ENCODE assay signal across 16 mouse cellular contexts in genomic region chr5:110857091-110857490, GRCm38 (mm10). TPM values are rescaled to one million over a fixed set of nuclear protein-coding genes. Genes with fewer than 3 reads are reported as not detected.
DNase-seq lines count a peak whose midpoint lies in the region; ATAC-seq lines count a peak whose summit lies in the region.
"Had no signal": no experiment of that assay in that cellular context is flagged by ENCODE, and none has a peak within 500 bp of the region (broad histone marks: within the 10 kb centered on the region; RNA-seq: fewer than 3 reads in every experiment).

No protein-coding gene starts in this region.

- H3K27ac ChIP-seq in kidney, embryonic 15.5 days = peak overlapping the region; percentile 28; the same call in 1 of the 2 replicates
- H3K27ac ChIP-seq in embryonic facial prominence, embryonic 14.5 days (replicated peaks; ENCODE audit: low read depth, low read length) = peak overlapping the region; percentile 33; the same call in 1 of the 2 replicates
- H3K27ac ChIP-seq: layer of hippocampus, adult 2 months had no signal

- H3K36me3 ChIP-seq in kidney, embryonic 15.5 days = peaks cover 53% of the 10 kb centered on the region
- 0 out of 2 replicates have a peak, but pooled peaks cover 21% of the 10 kb centered on the region for H3K36me3 ChIP-seq in embryonic facial prominence, embryonic 14.5 days (ENCODE audit: control insufficient read depth, insufficient read depth, low read length)

- ATAC-seq in kidney, embryonic 15.5 days (replicated peaks; ENCODE audit: low FRiP score) = no peak
- no peak for ATAC-seq in embryonic facial prominence, embryonic 14.5 days (ENCODE audit: low read depth)
- ATAC-seq: forebrain, embryonic 16.5 days; inflammation-experienced regulatory T-cells, adult 6 months; liver, postnatal 0 days had no signal

- H3K4me3 ChIP-seq in kidney, embryonic 15.5 days (replicated peaks) = no peak overlapping the region
- no peak overlapping the region for H3K4me3 ChIP-seq in embryonic facial prominence, embryonic 14.5 days (ENCODE audit: low read depth, low read length)
- H3K4me3 ChIP-seq: erythroblast, embryonic 14.5 days; layer of hippocampus, adult 2 months; limb, embryonic 12.5 days had no signal

- peak; percentile 93 for DNase-seq in heart, adult 11 months
- no peak for DNase-seq in heart, postnatal 14 days
- DNase-seq in kidney, adult 11 months = no peak
- DNase-seq in embryonic facial prominence, embryonic 14.5 days (ENCODE audit: low spot score) = peak; percentile 79
- peak; percentile 39 for DNase-seq in kidney, postnatal 10 days
- DNase-seq in right cerebral cortex, adult 2 months (ENCODE audit: low spot score in 2 of 2) = no peak
- DNase-seq: cerebellum, postnatal 25 days; liver, postnatal 0 days; midbrain, embryonic 14.5 days; thymus, adult 18-20 months had no signal

- peaks cover 12% of the 10 kb centered on the region for H3K4me1 ChIP-seq in kidney, embryonic 15.5 days
- no peaks in the 10 kb centered on the region; the same call in 1 of the 2 replicates for H3K4me1 ChIP-seq in embryonic facial prominence, embryonic 14.5 days (ENCODE audit: control insufficient read depth, insufficient read depth, low read length)

- no peak overlapping the region for H3K4me2 ChIP-seq in kidney, embryonic 15.5 days
- H3K4me2 ChIP-seq in embryonic facial prominence, embryonic 14.5 days (ENCODE audit: low read depth, low read length) = no peak overlapping the region
- H3K4me2 ChIP-seq: limb, embryonic 12.5 days had no signal

- no peaks in the 10 kb centered on the region for H3K9me3 ChIP-seq in kidney, embryonic 15.5 days (replicated peaks)
- H3K9me3 ChIP-seq in embryonic facial prominence, embryonic 14.5 days (ENCODE audit: control insufficient read depth, low read length) = no peaks in the 10 kb centered on the region
- H3K9me3 ChIP-seq: limb, embryonic 12.5 days had no signal

- WGBS in kidney, embryonic 15.5 days = 69% methylated on average over 5 of the region's 5 CpGs
- 31% methylated on average over 5 of the region's 5 CpGs for WGBS in embryonic facial prominence, embryonic 14.5 days

- H3K9ac ChIP-seq in kidney, embryonic 15.5 days = no peak overlapping the region
- no peak overlapping the region for H3K9ac ChIP-seq in embryonic facial prominence, embryonic 14.5 days (ENCODE audit: low read depth, low read length)
- H3K9ac ChIP-seq: limb, embryonic 12.5 days; liver, postnatal 0 days had no signal

- H3K27me3 ChIP-seq in kidney, embryonic 15.5 days = no peaks in the 10 kb centered on the region
- no peaks in the 10 kb centered on the region for H3K27me3 ChIP-seq in embryonic facial prominence, embryonic 14.5 days (replicated peaks; ENCODE audit: control insufficient read depth, insufficient read depth, low read length)
- H3K27me3 ChIP-seq: limb, embryonic 12.5 days had no signal

- intact Hi-C loops in heart, postnatal 14 days (cut with DNase I) = no loop called here

RNA-seq across cellular contexts. Expression of gene Chek2, which starts 17.3 kb away (rescaled TPM):
- 1 to 10 TPM; 4.0 to 5.2 TPM for total RNA-seq in heart, postnatal 14 days (2021)
- polyA plus RNA-seq in kidney, embryonic 15.5 days (2015; fragmentation: Nextera tagmentation; extraction: Ambion mirVana) = 36.3 and 36.8 TPM in 2 replicates
- 14.1 and 14.6 TPM in 2 replicates for polyA plus RNA-seq in embryonic facial prominence, embryonic 14.5 days (2014; fragmentation: Nextera tagmentation; extraction: Ambion mirVana)

RNA-seq across cellular contexts. Expression of gene Hscb, which starts 17.5 kb away (rescaled TPM):
- total RNA-seq in heart, postnatal 14 days (2021) = 10 to 100 TPM; 16.4 to 20.7 TPM
- polyA plus RNA-seq in kidney, embryonic 15.5 days (2015; fragmentation: Nextera tagmentation; extraction: Ambion mirVana) = 31.5 and 35.8 TPM in 2 replicates
- polyA plus RNA-seq in embryonic facial prominence, embryonic 14.5 days (2014; fragmentation: Nextera tagmentation; extraction: Ambion mirVana) = 19.6 TPM in 2 replicates

RNA-seq across cellular contexts. Expression of gene Ttc28, which starts 22.5 kb away (rescaled TPM):
- 10 to 100 TPM; 20.5 to 21.6 TPM for total RNA-seq in heart, postnatal 14 days (2021)
- 13.9 and 14.4 TPM in 2 replicates for polyA plus RNA-seq in kidney, embryonic 15.5 days (2015; fragmentation: Nextera tagmentation; extraction: Ambion mirVana)
- polyA plus RNA-seq in embryonic facial prominence, embryonic 14.5 days (2014; fragmentation: Nextera tagmentation; extraction: Ambion mirVana) = 17.4 and 19.0 TPM in 2 replicates

RNA-seq across cellular contexts. Expression of gene Ulk1, which starts 47.2 kb away (rescaled TPM):
- 10 to 100 TPM; 76.1 to 76.9 TPM for total RNA-seq in heart, postnatal 14 days (2021)
- polyA plus RNA-seq in kidney, embryonic 15.5 days (2015; fragmentation: Nextera tagmentation; extraction: Ambion mirVana) = 16.2 and 19.3 TPM in 2 replicates
- polyA plus RNA-seq in embryonic facial prominence, embryonic 14.5 days (2014; fragmentation: Nextera tagmentation; extraction: Ambion mirVana) = 25.9 and 29.9 TPM in 2 replicates

Comparison
In these comparisons a context has a peak if more than half of its experiments do, and no peak if none do; other contexts are left out.
1. DNase-seq: peak in heart, adult 11 months (single experiment), embryonic facial prominence, embryonic 14.5 days (single experiment) and kidney, postnatal 10 days (single experiment); none in heart, postnatal 14 days (0 of 2), kidney, adult 11 months (single experiment) and right cerebral cortex, adult 2 months (0 of 2).